Mouse (Mus musculus) myocyte (in vitro differentiated cells): ENCODE data around the gene Gstcd. TPM values are rescaled to one million over a fixed set of nuclear protein-coding genes. Genes with fewer than 3 reads are reported as not detected.

Experiments used
- H3K27me3 ChIP-seq: one replicate; pipeline ENCODE4 v1.6.1; 2011; ENCODE audit not compliant: control insufficient read depth, insufficient read depth, insufficient read length
- H3K36me3 ChIP-seq: one replicate; pipeline ENCODE4 v1.6.1; 2011; ENCODE audit not compliant: control insufficient read depth, insufficient read depth
- H3K4me2 ChIP-seq: one replicate; pipeline ENCODE4 v1.6.1; 2011; ENCODE audit warnings: low read depth, control low read depth
- H3K4me3 ChIP-seq: one replicate; pipeline ENCODE4 v1.5.1; 2011; ENCODE audit warnings: mild to moderate bottlenecking, control low read depth, moderate library complexity
- H3K79me2 ChIP-seq: one replicate; pipeline ENCODE4 v1.6.1; 2011; ENCODE audit not compliant: control insufficient read depth, insufficient read depth
- H3ac ChIP-seq: one replicate; pipeline ENCODE4 v1.6.1; 2011; ENCODE audit not compliant: control insufficient read depth, insufficient read length
- CEBPB ChIP-seq: IDR thresholded peaks from 2 replicates; pipeline ENCODE4 v1.6.1; 2011; ENCODE audit warnings: mild to moderate bottlenecking, moderate library complexity; ENCODE audit not compliant: poor library complexity, insufficient read depth, severe bottlenecking
- E2F4 ChIP-seq: IDR thresholded peaks from one replicate; pipeline ENCODE4 v1.6.1; 2011; ENCODE audit warnings: mild to moderate bottlenecking, control low read depth, moderate library complexity; ENCODE audit not compliant: insufficient read depth
- MAX ChIP-seq: IDR thresholded peaks from one replicate; pipeline ENCODE4 v1.6.1; 2011; ENCODE audit warnings: low read depth, mild to moderate bottlenecking, control low read depth
- MYOD1 ChIP-seq, 3 experiments: IDR thresholded peaks; one replicate each; pipeline ENCODE4 v1.6.1; 2011; ENCODE audit warnings: control low read depth in 2 of 3, low read depth in 2 of 3, mild to moderate bottlenecking in 2 of 3, moderate library complexity in 1 of 3; ENCODE audit not compliant: insufficient read length in 2 of 3, control insufficient read depth in 1 of 3
- MYOG ChIP-seq, 3 experiments: IDR thresholded peaks; one replicate each; pipeline ENCODE4 v1.6.1; 2011; ENCODE audit warnings: control low read depth in 2 of 3, low read depth in 2 of 3, mild to moderate bottlenecking in 2 of 3; ENCODE audit not compliant: insufficient read length in 2 of 3, control insufficient read depth in 1 of 3, insufficient read depth in 1 of 3
- POLR2A ChIP-seq: IDR thresholded peaks from one replicate; pipeline ENCODE4 v1.6.1; 2011; ENCODE audit warnings: low read depth, mild to moderate bottlenecking, control low read depth, moderate library complexity; ENCODE audit not compliant: insufficient read length
- POLR2AphosphoS2 ChIP-seq: IDR thresholded peaks from one replicate; pipeline ENCODE4 v1.6.1; 2011; ENCODE audit warnings: low read depth, control low read depth; ENCODE audit not compliant: insufficient read length
- REST ChIP-seq: IDR thresholded peaks from one replicate; pipeline ENCODE4 v1.6.1; 2011; ENCODE audit warnings: mild to moderate bottlenecking, control low read depth, moderate library complexity; ENCODE audit not compliant: insufficient read depth, insufficient read length
- SRF ChIP-seq: IDR thresholded peaks from one replicate; pipeline ENCODE4 v1.6.1; 2011; ENCODE audit warnings: low read depth; ENCODE audit not compliant: control insufficient read depth, insufficient read length
- TCF12 ChIP-seq: IDR thresholded peaks from one replicate; pipeline ENCODE4 v1.6.1; 2011; ENCODE audit warnings: mild to moderate bottlenecking, control low read depth; ENCODE audit not compliant: poor library complexity, insufficient read depth, severe bottlenecking
- TCF3 ChIP-seq: IDR thresholded peaks from one replicate; pipeline ENCODE4 v1.6.1; 2011; ENCODE audit warnings: low read depth, control low read depth; ENCODE audit not compliant: insufficient read length
- USF1 ChIP-seq: IDR thresholded peaks from one replicate; pipeline ENCODE4 v1.6.1; 2011; ENCODE audit warnings: low read depth, mild to moderate bottlenecking, control low read depth, moderate library complexity
- polyA plus RNA-seq: library from polyadenylated mRNA; unstranded; fragments of >200 nt; fragmentation: generic; extraction: Trizol; gene quantifications from one replicate; pipeline ENCODE4 v1.2.1, GENCODE M21; 2012; ENCODE audit warnings: missing spikeins

Gene Gstcd
- polyA plus RNA-seq, 1 experiment: 7.3 TPM

GRCm38 (mm10) chr3:133052068-133052467, 39.8 kb downstream of the Gstcd start:
- no peak overlapping the region for H3ac ChIP-seq
- H3K36me3 ChIP-seq: peaks cover 4% of the 10 kb centered on the region
- no peak overlapping the region for H3K4me3 ChIP-seq
- no peaks in the 10 kb centered on the region for H3K79me2 ChIP-seq
- TF ChIP-seq REST (no peak), E2F4 (no peak)
- H3K27me3 ChIP-seq: no peaks in the 10 kb centered on the region
- H3K4me2 ChIP-seq: no peak overlapping the region

DNA sequence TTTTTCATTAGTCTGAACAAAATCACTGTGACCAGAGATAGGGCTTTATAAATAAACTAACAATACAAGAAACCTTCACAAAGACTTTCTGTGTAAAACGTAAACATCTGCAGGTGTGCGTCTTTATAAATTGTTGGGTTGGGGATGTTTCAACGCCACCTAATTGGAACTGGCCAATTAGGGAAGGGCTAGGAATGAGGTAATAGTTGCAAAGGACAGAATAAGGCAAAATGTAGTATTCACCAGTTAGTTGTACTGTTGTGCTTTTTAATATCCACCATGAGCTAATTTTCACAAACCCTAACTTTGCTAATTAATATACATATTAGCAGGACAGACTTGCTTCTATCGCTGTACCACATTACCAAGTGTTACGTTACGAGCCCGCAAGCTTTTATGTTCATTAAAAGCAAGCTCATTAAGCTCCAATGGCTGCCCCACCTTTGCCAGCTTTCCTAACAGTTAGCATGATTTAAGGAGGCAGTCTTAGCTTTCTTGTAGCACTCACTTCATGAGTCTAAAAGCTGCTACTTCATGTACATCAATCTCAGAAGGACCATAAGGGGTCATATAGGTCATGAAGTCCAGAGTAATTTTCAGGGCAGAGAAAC, 58.6 kb downstream of the Gstcd start:
- H3ac ChIP-seq: no peak overlapping the region
- H3K36me3 ChIP-seq: no peaks in the 10 kb centered on the region
- H3K79me2 ChIP-seq: no peaks in the 10 kb centered on the region
- no peak for TF ChIP-seq USF1
- H3K4me3 ChIP-seq: no peak overlapping the region
- H3K4me2 ChIP-seq: no peak overlapping the region
- no peaks in the 10 kb centered on the region for H3K27me3 ChIP-seq

DNA sequence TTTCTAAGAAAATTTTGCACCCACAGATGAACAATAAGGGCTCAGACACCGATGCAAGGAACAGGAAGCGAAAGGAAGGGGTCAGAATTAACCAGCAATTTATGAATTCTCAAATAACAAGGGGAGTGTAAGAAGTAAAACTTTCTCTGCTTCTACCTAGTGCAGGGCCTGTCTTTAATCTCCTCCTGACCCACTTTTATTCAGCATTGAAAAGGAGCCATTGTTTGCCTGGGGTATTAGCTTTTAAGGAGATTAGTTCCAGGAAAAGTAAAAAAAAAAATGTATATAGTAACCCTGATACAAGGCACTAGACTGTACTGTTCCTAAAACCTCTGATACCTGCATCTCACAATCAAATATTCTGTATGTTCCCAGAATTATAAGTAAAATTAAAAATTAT, 64.9 kb downstream of the Gstcd start:
- no peak overlapping the region for H3K4me3 ChIP-seq
- H3K36me3 ChIP-seq: no peaks in the 10 kb centered on the region
- TF ChIP-seq TCF3 (no peak), E2F4 (no peak), MYOG (IDR thresholded peaks at IDR 0.05; ENCODE audit: control insufficient read depth in 1 of 3, insufficient read depth in 1 of 3, insufficient read length in 2 of 3, low read depth in 2 of 3) (no peak), MAX (no peak), MYOD1 (IDR thresholded peaks at IDR 0.05; ENCODE audit: control insufficient read depth in 1 of 3, insufficient read length in 2 of 3, low read depth in 2 of 3) (no peak), TCF12 (no peak), SRF (no peak), POLR2A (no peak)
- no peak overlapping the region for H3ac ChIP-seq
- no peaks in the 10 kb centered on the region for H3K79me2 ChIP-seq
- H3K27me3 ChIP-seq: no peaks in the 10 kb centered on the region
- H3K4me2 ChIP-seq: no peak overlapping the region

DNA sequence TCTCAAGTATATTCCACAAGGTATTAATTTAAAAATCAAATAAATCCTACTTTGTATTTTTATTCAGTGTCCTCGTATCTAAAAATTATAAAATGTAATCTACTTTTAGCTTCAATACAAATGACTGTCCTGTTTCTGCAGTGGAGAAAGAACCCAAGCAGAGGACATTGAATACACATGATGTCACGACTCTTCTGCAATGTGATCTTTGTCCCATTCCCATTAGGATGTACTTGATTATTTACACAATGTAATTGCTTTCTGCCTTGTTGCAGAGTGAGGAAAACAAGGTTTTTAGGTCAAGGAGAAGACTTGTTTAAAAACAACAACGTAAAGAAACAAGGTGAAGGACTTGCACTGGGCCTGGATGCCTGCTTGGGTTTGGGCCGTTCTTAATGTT, 84.6 kb downstream of the Gstcd start:
- Histone ChIP-seq H3K79me2 (no peaks in the 10 kb centered on the region), H3K27me3 (no peaks in the 10 kb centered on the region), H3K4me2 (no peak overlapping the region), H3K36me3 (no peaks in the 10 kb centered on the region), H3K4me3 (no peak overlapping the region), H3ac (no peak overlapping the region)
- no peak for TF ChIP-seq TCF12
- TF ChIP-seq MAX: no peak
- TF ChIP-seq MYOD1 (IDR thresholded peaks at IDR 0.05; ENCODE audit: control insufficient read depth in 1 of 3, insufficient read length in 2 of 3, low read depth in 2 of 3): no peak
- no peak for TF ChIP-seq CEBPB

GRCm38 (mm10) chr3:132996299-132996698, 95.5 kb downstream of the Gstcd start:
- TF ChIP-seq MAX (no peak), USF1 (no peak), POLR2AphosphoS2 (no peak), MYOD1 (IDR thresholded peaks at IDR 0.05; ENCODE audit: control insufficient read depth in 1 of 3, insufficient read length in 2 of 3, low read depth in 2 of 3) (no peak), TCF3 (no peak), CEBPB (no peak), E2F4 (no peak)
- H3K4me3 ChIP-seq: no peak overlapping the region
- no peaks in the 10 kb centered on the region for H3K27me3 ChIP-seq
- H3K4me2 ChIP-seq: no peak overlapping the region
- H3K36me3 ChIP-seq: peaks cover 6% of the 10 kb centered on the region
- H3ac ChIP-seq: no peak overlapping the region
- no peaks in the 10 kb centered on the region for H3K79me2 ChIP-seq

DNA sequence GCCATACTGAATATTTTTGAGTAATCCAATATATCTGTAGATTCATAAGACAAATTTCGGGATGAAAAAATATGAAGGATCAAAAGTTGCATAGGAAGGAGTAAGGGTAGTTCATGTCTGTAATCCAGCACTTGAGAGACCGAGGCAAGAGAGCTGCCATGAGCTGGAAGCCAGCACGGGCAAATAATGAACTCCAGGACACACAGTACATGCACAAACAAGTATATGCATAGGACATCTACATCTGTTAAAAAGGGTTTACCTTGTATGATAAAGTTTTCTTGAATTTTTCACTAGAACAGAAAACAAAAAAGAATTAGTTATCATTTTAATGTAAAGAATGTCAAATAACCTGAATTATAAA, 95.9 kb downstream of the Gstcd start:
- Histone ChIP-seq H3K27me3 (no peaks in the 10 kb centered on the region), H3K79me2 (no peaks in the 10 kb centered on the region), H3K36me3 (peaks cover 6% of the 10 kb centered on the region), H3K4me2 (no peak overlapping the region), H3K4me3 (no peak overlapping the region), H3ac (no peak overlapping the region)
- TF ChIP-seq MAX (no peak), CEBPB (no peak), POLR2A (no peak), REST (no peak), E2F4 (no peak), SRF (no peak), TCF12 (no peak), MYOG (IDR thresholded peaks at IDR 0.05; ENCODE audit: control insufficient read depth in 1 of 3, insufficient read depth in 1 of 3, insufficient read length in 2 of 3, low read depth in 2 of 3) (no peak), USF1 (no peak)
